Mouse (Mus musculus): Measurements from ENCODE around the gene Borcs5.

DNA sequence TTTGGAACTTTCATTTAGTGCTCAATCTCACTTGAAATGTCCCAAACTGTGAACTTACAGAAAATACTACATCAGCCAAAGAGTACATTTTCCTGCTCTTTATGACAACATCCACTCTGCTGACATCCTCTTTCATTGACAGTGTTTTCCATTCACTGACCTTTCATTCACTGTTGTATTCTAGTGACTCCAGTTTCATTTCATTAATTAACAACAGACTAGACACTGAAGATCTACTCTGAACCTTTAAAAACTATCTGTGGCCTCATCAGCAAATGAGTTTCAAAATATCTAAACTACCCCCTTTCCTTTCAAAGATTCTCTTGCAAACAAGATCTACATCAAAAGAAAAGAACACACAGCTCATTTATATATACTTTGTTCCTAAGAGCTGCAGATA is 104.3 kb downstream of the Borcs5 start:
- no peak for TF ChIP-seq CTCF (IDR thresholded peaks at IDR 0.05; ENCODE audit: extremely low read depth, insufficient read depth, low read length)
- TF ChIP-seq POLR2A (IDR thresholded peaks at IDR 0.05; ENCODE audit: extremely low read depth, insufficient read depth, low read length) = no peak

Measured in cortical plate, adult 2 months (tissue).